Mouse (Mus musculus): ENCODE data around the gene Adap1.

GRCm38 (mm10) chr5:139353946-139354345 is 28.5 kb upstream of the Adap1 start:
- TF ChIP-seq EP300 (IDR thresholded peaks at IDR 0.05) (no peak), CTCF (IDR thresholded peaks at IDR 0.05) (no peak)
